Mouse (Mus musculus): ENCODE results near the gene Maml2.
"Not testable (repeated sequence)": the region's sequence is repeated elsewhere in the genome, so short reads cannot be mapped to it uniquely, and the experiment has no call there.

Maml2 gene

GRCm38 (mm10) chr9:13673304-13673703, 375.5 kb downstream of the Maml2 start:
- no peak for DNase-seq (ENCODE audit: low read depth, low spot score)

DNA sequence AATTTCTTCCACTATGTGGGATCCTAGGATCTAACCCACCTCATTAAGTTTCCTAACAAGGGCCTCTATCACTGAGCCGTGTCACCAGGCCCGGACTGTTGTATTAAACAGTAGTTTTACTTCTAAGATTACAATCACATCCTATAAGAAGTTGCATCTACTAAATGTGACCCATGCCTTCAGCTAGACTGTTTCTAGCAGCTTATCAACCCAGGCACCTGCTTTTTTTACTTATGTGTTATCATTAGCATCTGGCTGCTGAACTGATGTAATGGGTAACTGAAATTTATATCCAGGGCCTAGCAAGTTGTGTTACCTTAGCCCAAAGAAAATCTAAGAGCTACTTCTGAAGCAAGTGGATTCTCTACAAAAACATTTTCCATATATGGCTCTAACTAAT, 380.3 kb downstream of the Maml2 start:
- DNase-seq (ENCODE audit: low read depth, low spot score), result no peak

- no peak for DNase-seq (ENCODE audit: low read depth, low spot score)
Observed at GRCm38 (mm10) chr9:13679696-13680095, 381.9 kb downstream of the Maml2 start.

DNA sequence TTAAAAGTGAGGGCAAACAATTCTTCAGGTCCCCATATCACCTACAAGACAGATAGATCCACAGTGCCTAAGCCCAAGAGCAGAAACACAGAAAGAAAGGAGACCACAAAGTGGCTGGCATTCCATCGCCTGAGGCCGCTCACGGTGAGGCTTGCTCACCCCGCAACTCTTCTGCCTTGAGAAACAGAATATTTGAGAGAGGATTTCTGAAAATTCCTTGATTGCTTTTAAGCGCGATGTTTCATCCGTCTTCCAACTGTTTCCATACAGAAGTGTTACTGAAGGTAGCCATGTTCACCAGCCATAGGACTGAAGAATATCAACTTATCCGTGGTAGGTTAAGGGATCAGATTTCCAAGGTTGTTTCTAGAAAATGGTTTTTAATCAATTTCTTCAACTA, 383.4 kb downstream of the Maml2 start:
- no peak for DNase-seq (ENCODE audit: low read depth, low spot score)

DNA sequence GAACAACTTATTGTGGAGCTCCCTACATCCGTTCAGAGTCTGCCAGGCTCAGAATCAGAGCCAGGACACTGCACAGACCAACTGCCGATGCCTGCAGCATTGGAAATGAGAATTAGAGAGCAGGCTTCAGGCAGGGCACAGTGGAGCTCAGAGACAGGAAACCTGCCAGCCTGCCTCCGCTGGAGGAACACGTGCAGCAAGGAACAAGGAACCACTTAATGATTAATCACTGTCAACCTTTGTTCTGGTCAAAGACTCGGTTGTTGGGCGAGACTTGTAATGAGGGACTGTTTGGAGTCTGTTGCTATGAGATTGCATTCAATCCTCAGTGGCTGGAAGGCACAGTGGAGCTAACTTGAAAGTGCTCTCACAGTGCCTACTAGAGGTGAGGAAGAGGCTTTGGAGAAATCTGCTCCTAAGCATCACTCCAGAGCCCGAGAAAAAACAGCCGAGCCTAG, 383.9 kb downstream of the Maml2 start:
- DNase-seq (ENCODE audit: low read depth, low spot score), result peak; percentile 72

- DNase-seq (ENCODE audit: low read depth, low spot score), result no peak
Observed at GRCm38 (mm10) chr9:13684327-13684934, 386.7 kb downstream of the Maml2 start.

- no peak for DNase-seq (ENCODE audit: low read depth, low spot score)
Observed at GRCm38 (mm10) chr9:13686977-13687659, 389.4 kb downstream of the Maml2 start.

GRCm38 (mm10) chr9:13688997-13689396, 391.2 kb downstream of the Maml2 start:
- no peak for DNase-seq (ENCODE audit: low read depth, low spot score)

DNA sequence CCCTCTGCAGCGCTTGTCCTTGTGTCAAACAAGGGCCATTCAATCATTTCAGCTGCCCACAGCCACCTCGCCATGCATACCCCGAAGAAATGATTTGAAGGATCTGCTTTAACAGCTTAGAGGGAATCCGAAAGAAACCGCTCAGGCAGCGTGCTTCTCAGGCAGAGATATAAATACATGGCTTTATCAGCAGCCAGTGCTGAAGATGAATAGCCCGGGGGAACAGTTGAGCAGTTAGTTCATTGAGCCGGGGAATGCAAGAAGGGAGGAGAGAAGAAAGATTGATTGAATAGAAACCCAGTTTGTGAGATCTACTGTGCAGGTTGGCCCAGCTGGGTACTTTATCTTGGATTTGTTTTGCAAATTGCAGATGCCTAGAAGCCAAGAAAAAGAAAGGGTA, 392.6 kb downstream of the Maml2 start:
- no peak for DNase-seq (ENCODE audit: low read depth, low spot score)

GRCm38 (mm10) chr9:13693693-13694284, 396.0 kb downstream of the Maml2 start:
- no peak for DNase-seq (ENCODE audit: low read depth, low spot score)

DNA sequence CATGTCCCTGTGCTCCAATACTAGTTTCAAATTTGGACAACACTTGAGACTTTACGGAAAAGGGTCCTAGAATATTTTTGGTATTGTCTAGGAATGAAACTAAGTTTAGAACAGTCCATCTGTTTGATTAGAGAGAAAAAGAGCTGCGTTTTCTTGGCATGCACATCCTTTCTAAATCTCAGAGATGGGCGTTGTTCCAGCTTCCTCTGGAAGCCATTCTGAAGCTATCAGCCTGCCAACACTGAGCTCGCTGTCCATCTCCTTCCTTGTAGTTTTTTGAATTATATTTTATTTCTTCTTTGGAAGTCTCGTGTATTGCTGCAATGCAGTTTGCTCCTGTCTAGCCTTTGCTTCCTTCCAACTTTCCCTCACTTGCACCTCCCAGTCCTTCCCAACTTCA, 396.5 kb downstream of the Maml2 start:
- peak; percentile 67 for DNase-seq (ENCODE audit: low read depth, low spot score)

DNA sequence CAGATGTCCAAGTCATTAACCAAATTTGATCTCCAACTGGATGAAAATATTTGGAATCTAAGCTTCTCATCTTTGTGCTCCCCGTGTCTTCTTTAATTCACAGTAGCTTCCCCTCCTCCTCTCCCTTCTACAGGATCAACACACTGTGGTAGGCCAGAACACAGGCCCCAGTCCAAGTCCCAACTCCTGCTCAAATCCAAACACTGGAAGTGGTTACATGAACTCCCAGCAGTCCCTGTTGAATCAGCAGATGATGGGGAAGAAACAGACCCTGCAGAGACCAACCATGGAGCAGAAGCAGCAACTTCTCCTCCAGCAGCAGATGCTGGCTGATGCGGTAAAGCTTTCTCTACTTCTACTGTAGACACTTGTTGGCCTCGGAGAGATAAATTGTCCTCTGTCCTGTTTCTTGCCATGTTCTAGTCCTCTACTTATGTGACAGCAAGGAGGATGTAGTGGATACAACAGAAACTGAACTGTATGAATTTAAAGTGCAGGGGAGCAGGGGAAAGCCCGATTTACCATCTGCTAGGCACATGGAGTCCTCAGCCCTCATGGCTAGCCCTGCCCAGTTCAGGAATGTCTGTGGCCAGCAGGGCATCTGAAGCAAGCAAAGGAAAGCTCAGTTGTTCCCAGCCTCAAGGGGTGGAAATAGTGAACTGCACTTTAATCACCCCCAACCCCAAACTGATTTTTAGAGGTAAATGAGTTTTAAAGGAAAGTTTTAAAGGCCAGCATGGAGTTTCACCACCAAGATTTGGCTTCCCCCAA, 399.5 kb downstream of the Maml2 start:
- DNase-seq (ENCODE audit: low read depth, low spot score), result no peak

GRCm38 (mm10) chr9:13697869-13698268, 400.1 kb downstream of the Maml2 start:
- DNase-seq (ENCODE audit: low read depth, low spot score), result no peak

- DNase-seq (ENCODE audit: low read depth, low spot score), result no peak
Observed at GRCm38 (mm10) chr9:13699061-13699780, 401.5 kb downstream of the Maml2 start.

DNA sequence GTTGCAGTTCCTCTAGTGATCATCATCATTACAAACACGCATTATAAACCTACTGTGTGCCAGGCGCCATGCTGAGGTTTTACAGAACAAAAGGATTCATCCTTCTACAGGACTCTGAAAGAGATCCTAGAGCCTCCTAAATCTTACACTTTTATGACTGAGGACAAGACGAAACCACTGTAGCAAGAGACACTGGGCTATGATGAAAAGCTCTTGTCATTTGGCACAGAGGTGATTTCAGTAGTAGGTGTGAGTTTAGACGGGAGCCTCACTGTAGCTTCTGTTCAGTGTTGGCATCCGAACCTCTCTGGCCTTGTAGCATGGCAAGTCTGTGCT, 402.0 kb downstream of the Maml2 start:
- DNase-seq (ENCODE audit: low read depth, low spot score), result no peak

DNA sequence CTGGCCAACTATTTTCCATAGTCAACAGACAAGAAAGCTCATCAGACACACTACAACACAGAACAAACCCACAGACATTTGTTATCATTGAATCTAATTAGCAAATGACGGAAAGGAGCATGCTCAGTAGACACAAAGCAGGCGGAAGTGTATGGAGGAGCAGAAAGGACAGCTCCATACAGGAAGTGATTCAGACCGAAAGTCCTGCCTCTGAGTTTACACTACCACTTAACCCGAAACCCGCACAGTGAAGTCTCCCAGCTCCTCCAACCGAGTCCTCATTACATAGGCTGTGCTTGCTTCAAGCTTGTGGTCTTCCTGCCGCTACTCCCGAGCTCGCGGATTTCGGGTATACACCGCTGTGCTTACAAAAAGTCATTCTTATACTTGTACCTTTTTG, 404.0 kb downstream of the Maml2 start:
- DNase-seq (ENCODE audit: low read depth, low spot score), result no peak

DNA sequence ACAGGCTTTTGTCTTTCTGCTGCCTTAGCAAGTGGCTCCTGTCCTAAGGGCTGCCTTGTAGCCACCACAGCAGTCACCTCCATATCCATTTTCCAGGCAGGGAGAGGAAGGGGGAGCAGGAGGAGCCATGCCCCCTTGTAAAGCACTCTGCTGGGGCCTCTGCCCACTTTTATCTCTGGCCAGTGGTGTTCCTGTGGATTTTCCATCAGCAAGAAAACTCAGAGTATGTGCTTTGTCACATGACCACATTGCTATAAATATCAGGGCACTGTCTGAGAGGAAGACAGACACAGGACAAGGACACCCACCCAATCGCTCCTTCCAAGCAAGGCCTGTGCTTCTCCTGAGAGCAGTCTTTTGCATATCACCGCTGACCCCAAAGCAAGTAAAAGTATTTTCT, 405.3 kb downstream of the Maml2 start:
- DNase-seq (ENCODE audit: low read depth, low spot score), result no peak

GRCm38 (mm10) chr9:13704917-13705316, 407.2 kb downstream of the Maml2 start:
- DNase-seq (ENCODE audit: low read depth, low spot score), result no peak

DNA sequence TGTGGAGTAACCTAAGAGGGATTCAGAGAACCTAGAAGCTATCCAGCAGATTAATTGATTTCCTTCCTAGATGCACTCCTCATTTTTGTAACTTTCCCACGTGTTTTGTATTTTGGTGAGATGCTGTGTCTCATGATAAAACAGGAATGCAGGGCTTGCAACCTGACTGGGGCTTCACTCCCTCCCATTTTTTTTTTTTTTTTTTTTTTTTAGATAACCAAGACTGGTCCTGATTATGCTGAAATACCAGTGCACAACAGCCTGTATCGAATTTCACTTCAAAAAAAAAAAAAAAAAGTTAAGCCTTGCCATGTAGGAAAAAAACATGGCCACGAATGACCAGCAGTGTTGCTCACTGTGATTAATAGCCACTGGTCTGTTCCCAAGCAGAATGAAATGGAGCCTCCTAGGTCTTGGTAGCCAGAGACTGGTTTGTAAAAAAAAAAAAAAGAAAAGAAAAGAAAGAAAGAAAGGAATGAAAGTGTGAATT, 409.4 kb downstream of the Maml2 start:
- DNase-seq (ENCODE audit: low read depth, low spot score), result no peak

DNA sequence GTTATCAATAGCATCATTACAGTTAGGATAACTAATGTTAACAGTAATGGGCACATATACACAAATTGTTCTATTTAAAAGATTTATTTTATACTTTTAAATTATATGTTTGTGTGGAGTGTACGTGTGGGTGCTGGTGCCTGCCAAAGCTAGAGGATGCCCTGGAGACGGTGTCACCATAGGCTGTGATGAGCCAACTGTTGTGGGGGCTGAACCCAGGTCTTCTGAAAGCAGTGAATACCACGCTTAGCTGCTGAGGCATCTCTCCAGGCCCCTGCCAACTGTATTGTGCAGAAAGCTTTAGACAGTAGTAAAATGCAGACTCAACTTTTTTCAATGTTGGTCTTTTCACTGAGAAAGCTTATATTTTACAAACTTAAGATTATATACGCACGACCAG, 411.7 kb downstream of the Maml2 start:
- DNase-seq (ENCODE audit: low read depth, low spot score), result no peak

DNA sequence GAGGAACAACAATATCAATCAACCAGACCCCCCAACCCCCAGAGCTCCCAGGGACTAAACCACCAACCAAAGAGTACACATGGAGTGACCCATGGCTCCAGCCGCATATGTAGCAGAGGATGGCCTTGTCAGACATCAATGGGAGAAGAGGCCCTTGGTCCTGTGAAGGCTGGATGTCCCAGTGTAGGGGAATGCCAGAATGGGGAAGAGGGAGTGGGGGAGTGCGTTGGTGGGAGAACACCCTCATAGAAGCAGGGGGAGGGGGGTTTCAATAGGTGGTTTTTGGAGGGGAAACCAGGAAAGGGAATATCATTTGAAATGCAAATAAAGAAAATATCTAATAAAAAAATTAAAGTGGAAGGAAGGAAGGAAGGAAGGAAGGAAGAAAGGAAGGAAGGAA, 418.1 kb downstream of the Maml2 start:
- DNase-seq (ENCODE audit: low read depth, low spot score), result not testable (repeated sequence)

All from brain, embryonic 18.5 days (tissue).